Mouse (Mus musculus): ENCODE data around the gene Fbxl16. TPM values are rescaled to one million over a fixed set of nuclear protein-coding genes. Genes with fewer than 3 reads are reported as not detected.

The Fbxl16 gene
- polyA plus RNA-seq, 1 experiment from 2014 or later, result 1.6 TPM

DNA sequence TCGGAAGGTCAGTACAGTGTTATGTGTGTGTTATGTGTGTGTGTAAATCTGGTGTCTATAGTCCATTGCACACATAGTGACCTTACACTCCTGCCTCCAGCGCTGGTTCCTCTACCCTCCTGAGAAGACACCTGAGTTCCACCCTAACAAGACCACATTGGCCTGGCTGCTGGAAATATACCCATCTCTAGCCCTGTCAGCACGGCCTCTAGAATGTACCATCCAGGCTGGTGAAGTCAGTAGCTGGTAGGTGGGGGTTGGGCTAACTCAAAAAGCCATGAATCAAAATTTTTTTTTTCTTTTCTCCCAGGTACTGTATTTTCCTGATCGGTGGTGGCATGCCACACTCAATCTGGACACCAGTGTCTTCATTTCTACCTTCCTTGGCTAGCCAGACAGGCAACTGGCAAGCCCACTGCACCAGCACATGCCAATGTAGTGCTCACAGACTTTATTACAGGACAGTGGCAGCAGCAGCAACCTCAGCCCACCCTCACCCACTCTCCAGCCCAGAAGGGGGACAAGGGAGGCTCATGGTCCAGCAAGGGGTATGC, 21.4 kb downstream of the Fbxl16 start:
- Histone ChIP-seq H3K4me3 (peak overlapping the region; percentile 54; the same call in 1 of the 2 replicates), H3K27ac (no peak overlapping the region), H3K9ac (no peak overlapping the region), H3K27me3 (no peaks in the 10 kb centered on the region), H3K4me2 (peak overlapping the region; percentile 73), H3K9me3 (no peaks in the 10 kb centered on the region), H3K4me1 (peaks cover 57% of the 10 kb centered on the region), H3K36me3 (peaks cover 40% of the 10 kb centered on the region)
- 72% methylated on average over 4 of the region's 4 CpGs for WGBS
- ATAC-seq (ENCODE audit: borderline replicate concordance, extremely low read depth, low FRiP score, low TSS enrichment), result no peak

DNA sequence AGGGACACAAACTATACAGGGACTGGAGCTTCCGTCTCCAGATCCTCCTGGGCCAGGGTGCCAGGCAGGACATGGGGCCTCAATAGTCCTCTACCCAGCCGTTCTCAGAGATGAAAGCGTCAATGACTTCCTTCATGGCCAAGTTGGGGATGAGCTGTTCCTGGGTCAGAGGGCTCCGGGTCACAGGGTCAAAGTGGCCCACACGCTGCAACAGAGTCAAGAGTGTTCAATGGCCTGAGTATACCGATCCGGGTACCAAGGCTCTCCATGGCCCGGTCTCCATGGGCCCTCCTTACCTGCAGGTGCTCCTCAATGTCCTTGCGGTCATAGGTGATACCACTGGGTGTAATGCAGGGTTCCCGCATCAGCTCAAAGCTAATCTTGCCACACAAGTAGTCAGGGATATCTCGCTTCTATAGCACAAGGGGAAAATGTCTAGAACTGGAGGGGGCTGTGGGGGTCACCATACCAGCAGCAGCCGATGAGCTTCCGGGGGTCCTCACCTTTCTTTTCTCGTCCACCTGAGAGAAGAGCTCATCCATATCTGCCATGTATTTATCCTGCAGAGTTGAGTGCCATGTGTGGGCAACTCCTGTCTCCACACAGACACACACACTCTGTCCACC, 22.0 kb downstream of the Fbxl16 start:
- Histone ChIP-seq H3K36me3 (peaks cover 40% of the 10 kb centered on the region), H3K9ac (no peak overlapping the region), H3K4me3 (peak overlapping the region; percentile 82), H3K4me2 (peak overlapping the region; percentile 95), H3K4me1 (peaks cover 59% of the 10 kb centered on the region), H3K9me3 (no peaks in the 10 kb centered on the region), H3K27me3 (no peaks in the 10 kb centered on the region), H3K27ac (no peak overlapping the region)
- 78% methylated on average over 14 of the region's 14 CpGs for WGBS
- no peak for ATAC-seq (ENCODE audit: borderline replicate concordance, extremely low read depth, low FRiP score, low TSS enrichment)

DNA sequence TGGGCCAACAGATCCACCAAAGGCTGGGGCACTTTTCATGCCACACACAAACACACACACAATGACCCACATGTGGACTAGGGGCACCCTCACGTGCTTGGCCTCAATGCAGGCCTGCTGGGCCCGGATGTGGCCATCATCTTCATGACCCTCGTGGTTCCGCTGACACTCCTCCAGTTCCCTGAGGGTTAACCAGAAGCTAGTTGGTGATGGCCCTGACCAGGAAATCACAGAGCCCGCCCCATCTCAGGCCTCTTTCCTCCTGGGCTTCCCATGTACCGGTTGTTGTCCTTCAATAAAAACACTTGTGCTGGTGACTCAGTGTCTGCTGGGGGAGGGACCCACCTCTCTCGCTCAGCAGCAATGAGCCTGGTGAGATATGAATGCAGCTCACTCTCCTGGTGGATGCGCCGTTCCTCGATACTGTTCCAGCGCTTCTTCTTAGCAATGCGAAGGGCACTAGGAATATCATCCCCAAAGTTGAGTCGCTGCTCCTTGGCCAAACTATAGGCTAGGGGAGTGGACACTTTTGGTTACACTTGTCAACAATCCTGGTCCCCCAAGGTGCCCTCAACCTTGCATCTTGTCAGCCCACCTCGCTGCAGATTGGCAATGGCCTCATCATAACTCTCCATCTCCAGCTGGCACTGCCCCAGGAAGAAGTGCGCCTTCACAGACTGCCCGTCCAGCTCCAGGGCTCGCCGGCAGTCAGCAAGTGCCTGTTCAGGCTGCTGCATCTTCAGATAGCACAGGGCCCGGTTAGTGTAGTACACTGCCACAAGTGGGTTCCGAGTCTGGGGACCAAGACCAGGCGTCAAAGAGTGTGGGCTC, 22.8 kb downstream of the Fbxl16 start:
- Histone ChIP-seq H3K27ac (peak overlapping the region; percentile 92), H3K27me3 (no peaks in the 10 kb centered on the region), H3K36me3 (peaks cover 32% of the 10 kb centered on the region), H3K4me1 (peaks cover 66% of the 10 kb centered on the region), H3K4me3 (peak overlapping the region; percentile 82), H3K9ac (peak overlapping the region; percentile 90), H3K4me2 (peak overlapping the region; percentile 95), H3K9me3 (no peaks in the 10 kb centered on the region)
- ATAC-seq (ENCODE audit: borderline replicate concordance, extremely low read depth, low FRiP score, low TSS enrichment), result no peak
- 44% methylated on average over 21 of the region's 21 CpGs for WGBS

DNA sequence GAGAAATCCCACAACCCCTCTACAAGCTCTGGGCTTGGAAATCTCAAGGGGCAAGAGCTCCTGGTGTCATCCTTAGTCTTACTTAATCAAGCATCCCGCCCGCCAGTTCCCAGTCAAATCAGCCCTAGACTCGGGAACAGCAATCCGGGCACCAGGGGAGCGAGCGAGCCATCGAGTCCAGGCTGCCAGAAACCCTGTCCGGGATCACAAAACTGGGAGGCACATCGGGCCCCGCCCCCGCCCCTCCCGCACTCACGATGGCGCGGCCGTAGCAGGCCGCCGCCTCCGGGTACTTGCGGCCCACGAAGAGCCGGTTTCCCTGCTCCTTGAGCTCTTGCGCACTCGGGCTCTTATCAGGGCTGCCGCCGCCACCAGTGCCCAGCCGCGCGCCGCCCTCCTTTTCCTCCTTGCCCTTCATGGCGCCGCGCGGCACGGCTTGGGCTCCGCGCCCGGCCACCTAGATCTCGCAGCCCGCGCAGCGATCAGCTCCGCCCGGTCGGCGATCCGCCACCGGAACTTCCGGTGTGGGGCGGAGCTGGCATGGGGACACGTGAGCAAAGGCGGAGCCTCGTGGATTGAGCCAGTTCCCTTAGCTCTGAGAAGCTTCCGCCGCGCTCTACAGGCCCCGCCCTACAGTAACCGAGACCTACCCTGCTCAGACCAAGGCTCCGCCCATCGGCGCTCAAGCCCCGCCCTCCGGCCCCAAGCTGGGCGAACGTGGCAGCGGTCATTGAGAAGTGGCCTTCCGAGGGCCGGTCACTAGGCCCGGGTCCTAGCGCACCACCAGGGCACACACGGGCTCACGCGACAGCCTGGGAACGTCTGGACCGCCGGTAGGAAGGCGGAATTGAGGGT, 23.8 kb downstream of the Fbxl16 start:
- no peaks in the 10 kb centered on the region for H3K9me3 ChIP-seq
- peak; percentile 91 for ATAC-seq (ENCODE audit: borderline replicate concordance, extremely low read depth, low FRiP score, low TSS enrichment)
- under 1% methylated on average over 77 of the region's 77 CpGs for WGBS
- H3K4me1 ChIP-seq, result peaks cover 75% of the 10 kb centered on the region
- H3K9ac ChIP-seq, result peak overlapping the region; percentile 90
- H3K36me3 ChIP-seq, result peaks cover 22% of the 10 kb centered on the region
- H3K27me3 ChIP-seq, result no peaks in the 10 kb centered on the region
- H3K27ac ChIP-seq, result peak overlapping the region; percentile 98
- peak overlapping the region; percentile 82 for H3K4me3 ChIP-seq
- peak overlapping the region; percentile 95 for H3K4me2 ChIP-seq

- H3K4me3 ChIP-seq, result peak within 1 kb of the TSS; percentile 82
- H3K9ac ChIP-seq, result peak within 1 kb of the TSS; percentile 90
- no peaks in the 10 kb centered on the region for H3K27me3 ChIP-seq
- WGBS, result under 1% methylated on average over 24 of the region's 24 CpGs
- peak; percentile 66 for ATAC-seq (ENCODE audit: borderline replicate concordance, extremely low read depth, low FRiP score, low TSS enrichment)
- peaks cover 20% of the 10 kb centered on the region for H3K36me3 ChIP-seq
- H3K4me1 ChIP-seq, result peaks cover 73% of the 10 kb centered on the region
- no peaks in the 10 kb centered on the region for H3K9me3 ChIP-seq
- H3K27ac ChIP-seq, result peak within 1 kb of the TSS; percentile 98
- H3K4me2 ChIP-seq, result peak within 1 kb of the TSS; percentile 95
Measured at GRCm38 (mm10) chr17:25833291-25833663, 24.4 kb downstream of the Fbxl16 start, which contains the start of gene Stub1. TSS of gene Stub1 (minus strand) at chr17:25833404.

GRCm38 (mm10) chr17:25833961-25834594, 25.2 kb downstream of the Fbxl16 start:
- Histone ChIP-seq H3K36me3 (peaks cover 25% of the 10 kb centered on the region), H3K4me3 (peak overlapping the region; percentile 82), H3K27ac (peak overlapping the region; percentile 98), H3K4me1 (peaks cover 68% of the 10 kb centered on the region), H3K27me3 (no peaks in the 10 kb centered on the region), H3K9ac (peak overlapping the region; percentile 73), H3K4me2 (peak overlapping the region; percentile 88), H3K9me3 (no peaks in the 10 kb centered on the region)
- no peak for ATAC-seq (ENCODE audit: borderline replicate concordance, extremely low read depth, low FRiP score, low TSS enrichment)
- 15% methylated on average over 6 of the region's 6 CpGs for WGBS

DNA sequence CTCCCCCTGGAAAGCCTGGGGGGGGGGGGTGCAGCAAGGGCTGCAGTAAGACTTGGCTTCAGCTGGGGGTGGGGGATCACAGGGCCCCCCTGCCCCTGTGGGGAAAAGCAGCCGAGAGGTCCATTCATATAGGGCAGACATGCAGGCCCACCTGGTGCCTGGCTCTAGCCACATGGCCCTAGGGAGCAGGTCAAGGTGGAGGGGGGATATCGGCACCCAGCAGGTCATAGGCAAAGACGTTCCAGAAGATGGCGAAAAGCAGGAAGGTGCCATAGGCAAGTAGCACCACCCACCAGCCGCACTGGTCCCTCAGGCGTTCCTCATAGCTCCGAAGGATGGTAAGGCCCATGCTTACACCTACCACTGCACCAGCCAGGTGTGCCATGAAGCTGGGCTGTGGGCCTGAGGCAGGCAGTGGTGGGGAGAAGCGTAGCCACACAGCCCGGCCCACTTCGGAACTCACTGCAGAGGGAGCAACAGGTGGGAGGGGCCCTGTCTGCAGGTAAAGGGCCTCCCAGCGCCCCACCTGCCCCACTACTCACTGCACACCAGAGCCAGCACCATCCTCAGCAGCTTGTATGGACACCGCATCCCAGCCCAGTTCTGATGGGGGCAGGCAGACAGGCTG, 25.8 kb downstream of the Fbxl16 start:
- H3K27ac ChIP-seq, result 0 out of 2 replicates have a peak overlapping the region, but pooled peaks have one; percentile 98
- WGBS, result 81% methylated on average over 12 of the region's 12 CpGs

GRCm38 (mm10) chr17:25835301-25835700, 26.4 kb downstream of the Fbxl16 start:
- ATAC-seq (ENCODE audit: borderline replicate concordance, extremely low read depth, low FRiP score, low TSS enrichment), result no peak
- Histone ChIP-seq H3K27me3 (no peaks in the 10 kb centered on the region), H3K9ac (no peak overlapping the region), H3K4me1 (peaks cover 57% of the 10 kb centered on the region), H3K4me2 (peak overlapping the region; percentile 88; the same call in 1 of the 2 replicates), H3K4me3 (peak overlapping the region; percentile 82; the same call in 1 of the 2 replicates), H3K9me3 (no peaks in the 10 kb centered on the region), H3K27ac (no peak overlapping the region), H3K36me3 (peaks cover 32% of the 10 kb centered on the region)
- WGBS, result 98% methylated on average over 7 of the region's 7 CpGs

More for the DNA sequence above, 25.8 kb downstream of the Fbxl16 start:
- Histone ChIP-seq H3K4me2 (peak overlapping the region; percentile 88), H3K27me3 (no peaks in the 10 kb centered on the region), H3K36me3 (peaks cover 31% of the 10 kb centered on the region), H3K9ac (peak overlapping the region; percentile 73), H3K4me3 (peak overlapping the region; percentile 82), H3K4me1 (peaks cover 63% of the 10 kb centered on the region), H3K9me3 (no peaks in the 10 kb centered on the region)
- ATAC-seq (ENCODE audit: borderline replicate concordance, extremely low read depth, low FRiP score, low TSS enrichment), result no peak

DNA sequence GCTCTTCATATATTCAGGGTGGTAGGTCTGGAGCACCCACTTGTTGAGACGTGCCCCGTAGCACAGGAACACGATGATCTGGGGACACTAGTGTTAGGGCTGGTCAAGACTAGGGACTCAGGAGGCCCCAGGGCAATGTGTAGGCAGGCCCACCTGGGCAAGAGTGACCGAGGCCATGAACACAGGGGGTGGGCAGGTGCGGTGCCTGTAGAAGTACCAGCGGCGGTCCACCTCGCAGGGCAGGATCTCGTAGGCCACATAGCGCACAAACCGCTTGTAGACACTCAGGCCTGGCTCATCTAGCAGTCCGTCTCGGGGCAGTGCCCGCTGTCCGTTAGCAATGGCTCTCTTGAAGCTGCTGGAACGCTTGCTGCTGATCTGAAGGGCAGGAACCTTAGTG, 26.9 kb downstream of the Fbxl16 start:
- H3K9me3 ChIP-seq, result no peaks in the 10 kb centered on the region
- H3K4me3 ChIP-seq, result no peak overlapping the region
- WGBS, result 89% methylated on average over 16 of the region's 16 CpGs
- H3K9ac ChIP-seq, result no peak overlapping the region
- no peak overlapping the region for H3K27ac ChIP-seq
- no peaks in the 10 kb centered on the region for H3K27me3 ChIP-seq
- H3K4me2 ChIP-seq, result no peak overlapping the region; the same call in 1 of the 2 replicates
- H3K4me1 ChIP-seq, result peaks cover 52% of the 10 kb centered on the region
- ATAC-seq (ENCODE audit: borderline replicate concordance, extremely low read depth, low FRiP score, low TSS enrichment), result no peak
- peaks cover 32% of the 10 kb centered on the region for H3K36me3 ChIP-seq

GRCm38 (mm10) chr17:25836397-25837075, 27.7 kb downstream of the Fbxl16 start:
- H3K36me3 ChIP-seq, result peaks cover 32% of the 10 kb centered on the region
- peaks cover 45% of the 10 kb centered on the region for H3K4me1 ChIP-seq
- H3K27ac ChIP-seq, result 0 out of 2 replicates have a peak overlapping the region, but pooled peaks have one; percentile 21
- no peak for ATAC-seq (ENCODE audit: borderline replicate concordance, extremely low read depth, low FRiP score, low TSS enrichment)
- peak overlapping the region; percentile 31 for H3K4me3 ChIP-seq
- no peaks in the 10 kb centered on the region for H3K9me3 ChIP-seq
- no peaks in the 10 kb centered on the region for H3K27me3 ChIP-seq
- peak overlapping the region; percentile 49 for H3K9ac ChIP-seq
- WGBS, result 25% methylated on average over 19 of the region's 23 CpGs
- H3K4me2 ChIP-seq, result peak overlapping the region; percentile 76

All from lung, embryonic 15.5 days (tissue).